22 mouse cellular contexts compared by ENCODE assay signal in the genomic region with DNA sequence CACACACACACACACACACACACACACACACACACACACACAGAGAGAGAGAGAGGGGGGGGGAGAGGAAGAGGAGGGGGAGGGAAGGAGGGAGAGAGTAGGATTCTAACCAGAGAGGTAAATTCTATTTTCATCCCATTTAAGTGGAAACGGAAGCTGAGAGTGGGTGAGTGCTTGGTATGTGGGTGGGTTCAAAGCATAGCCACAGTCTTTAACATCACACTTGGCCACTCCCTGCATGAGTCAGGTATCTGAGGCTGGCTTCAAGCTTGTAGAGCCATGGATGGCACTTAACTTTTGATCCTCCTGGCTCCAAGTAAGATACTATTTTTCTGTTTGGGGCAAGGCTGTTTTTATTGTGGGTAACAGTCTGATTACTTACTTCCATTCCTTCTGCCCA. TPM values are rescaled to one million over a fixed set of nuclear protein-coding genes. Genes with fewer than 3 reads are reported as not detected.
A peak's percentile ranks its signal among the peaks of the same experiment; 100 is the strongest.
DNase-seq lines count a peak whose midpoint lies in the region; TF ChIP-seq lines count a peak whose summit lies in the region.
"Had no signal": no experiment of that assay in that cellular context is flagged by ENCODE, and none has a peak within 500 bp of the region (broad histone marks: within the 10 kb centered on the region; RNA-seq: fewer than 3 reads in every experiment).

No protein-coding gene starts in this region.

- TF ChIP-seq POLR2A in thymus, adult 2 months (IDR thresholded peaks at IDR 0.05; ENCODE audit: control insufficient read depth, extremely low read depth, insufficient read depth, low read length, poor library complexity) = no peak

- no peak overlapping the region for H3K27ac ChIP-seq in thymus, adult 2 months (ENCODE audit: control insufficient read depth, insufficient read depth, low read length)
- H3K27ac ChIP-seq: embryonic facial prominence, embryonic 10.5 days; kidney, embryonic 15.5 days; limb, embryonic 10.5 days; midbrain, embryonic 15.5 days had no signal

- WGBS in thymus, adult 2 months = 0% methylated on average over 1 of the region's 1 CpGs

- no peak overlapping the region for H3K4me3 ChIP-seq in thymus, adult 2 months (ENCODE audit: control insufficient read depth, insufficient read depth, low read length)
- H3K4me3 ChIP-seq: embryonic facial prominence, embryonic 10.5 days; kidney, embryonic 15.5 days; limb, embryonic 10.5 days; midbrain, embryonic 15.5 days had no signal

- DNase-seq in 3T3-L1 (ENCODE audit: low read depth, low spot score) (peak; percentile 34), 416B (ENCODE audit: low read depth) (peak; percentile 61), R1 (ENCODE audit: low read depth, low spot score) (peak; percentile 19)
- peak; percentile 23 for DNase-seq in induced T-regulatory cell, adult 2 months (ENCODE audit: low read depth)
- DNase-seq in thymus, adult 2 months = no peak
- no peak for DNase-seq in kidney, adult 18-20 months
- no peak for DNase-seq in right cerebral cortex, postnatal 14 days
- DNase-seq: adrenal gland, postnatal 36 days; cerebellum, adult 18-20 months; gastrocnemius, postnatal 10 days; heart, adult 18-20 months; heart, postnatal 4 days; kidney, postnatal 4 days; layer of hippocampus, adult 9-11 months; liver, postnatal 0 days; right cerebral cortex, postnatal 4 days; thymus, postnatal 36 days had no signal

- H3K4me1 ChIP-seq in thymus, adult 2 months (replicated peaks; ENCODE audit: control insufficient read depth, insufficient read depth, low read length) = peaks cover 2% of the 10 kb centered on the region; the same call in 1 of the 2 replicates
- H3K4me1 ChIP-seq: embryonic facial prominence, embryonic 10.5 days; kidney, embryonic 15.5 days; limb, embryonic 10.5 days; midbrain, embryonic 15.5 days had no signal

- TF ChIP-seq CTCF in thymus, adult 2 months (IDR thresholded peaks at IDR 0.05; ENCODE audit: borderline replicate concordance, control insufficient read depth, extremely low read depth, insufficient read depth, low read length, poor library complexity) = no peak

- H3K27me3 ChIP-seq in thymus, adult 2 months (ENCODE audit: control insufficient read depth, insufficient read depth, low read length) = no peaks in the 10 kb centered on the region
- H3K27me3 ChIP-seq: kidney, embryonic 15.5 days; midbrain, embryonic 15.5 days had no signal

- H3K36me3 ChIP-seq in thymus, adult 2 months (ENCODE audit: control insufficient read depth, insufficient read depth, low read length) = no peaks in the 10 kb centered on the region
- H3K36me3 ChIP-seq: embryonic facial prominence, embryonic 10.5 days; kidney, embryonic 15.5 days; limb, embryonic 10.5 days; midbrain, embryonic 15.5 days had no signal

RNA-seq across cellular contexts. Expression of a gene that starts 41.2 kb away (rescaled TPM):
- 2.1 and 2.6 TPM in 2 replicates for polyA plus RNA-seq in thymus, adult 2 months (2012; rRNA removed)
- polyA plus RNA-seq: liver, adult 2 months; liver, postnatal 0 days had no signal

Comparison
In these comparisons a context has a peak if more than half of its experiments do, and no peak if none do; other contexts are left out.
1. DNase-seq: peak in 3T3-L1 (single experiment), 416B (single experiment), R1 (single experiment) and induced T-regulatory cell, adult 2 months (single experiment); none in thymus, adult 2 months (single experiment), kidney, adult 18-20 months (single experiment) and right cerebral cortex, postnatal 14 days (single experiment).